Mouse (Mus musculus): ENCODE measurements around the gene Lrrn4cl. TPM values are rescaled to one million over a fixed set of nuclear protein-coding genes. Genes with fewer than 3 reads are reported as not detected.
A peak's percentile ranks its signal among the peaks of the same experiment; 100 is the strongest.
"Not testable (repeated sequence)": the region's sequence is repeated elsewhere in the genome, so short reads cannot be mapped to it uniquely, and the experiment has no call there.

Lrrn4cl gene
- total RNA-seq, 2 experiments from 2014 or later = not detected

GRCm38 (mm10) chr19:8872266-8872840 lies 21.8 kb downstream of the Lrrn4cl start:
- ATAC-seq (replicated peaks; ENCODE audit: low FRiP score, poor library complexity, severe bottlenecking) = no peak

- ATAC-seq (replicated peaks; ENCODE audit: low FRiP score, poor library complexity, severe bottlenecking) = no peak
Observed at GRCm38 (mm10) chr19:8875031-8875430, 24.5 kb downstream of the Lrrn4cl start.

DNA sequence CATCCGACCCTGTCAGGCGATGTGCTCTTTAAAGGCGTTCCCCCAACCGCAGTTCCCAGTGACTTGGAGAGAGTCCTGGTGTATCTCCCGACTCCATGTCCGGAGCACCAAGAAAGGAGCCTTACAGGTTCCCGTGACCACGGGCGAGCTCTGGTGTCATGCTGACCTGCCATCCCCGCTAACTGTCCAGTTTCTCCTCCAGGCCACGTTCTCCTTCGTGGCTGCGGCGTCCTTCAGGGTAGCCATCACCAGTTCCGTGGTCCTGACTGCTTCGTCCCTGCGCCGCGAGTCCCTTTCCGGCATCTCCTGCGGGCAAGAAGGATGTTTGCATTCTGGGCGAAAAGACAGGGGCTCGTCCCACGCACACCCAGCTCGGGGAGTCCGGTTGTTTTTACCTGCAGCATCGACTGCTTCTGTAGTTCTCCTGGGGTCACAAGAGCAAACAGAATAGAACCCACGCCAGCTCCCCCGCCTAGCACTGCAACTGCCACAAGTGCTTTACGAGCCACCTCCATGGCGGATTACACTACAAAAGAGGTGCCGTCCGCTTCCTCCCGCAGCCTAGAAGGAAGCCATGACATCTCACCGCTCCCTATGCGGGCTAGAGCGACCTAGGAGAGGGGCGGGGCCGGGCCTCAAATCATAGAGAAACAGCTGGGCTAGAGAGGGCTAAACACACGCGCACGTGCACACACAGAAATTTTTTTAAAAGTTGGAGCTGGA lies 29.9 kb downstream of the Lrrn4cl start, which contains the start of gene Uqcc3:
Gene Uqcc3 (minus strand): TSS at position 613 of the 723 bp plus-strand sequence.
- ATAC-seq (replicated peaks; ENCODE audit: low FRiP score, poor library complexity, severe bottlenecking) = peak; percentile 98

DNA sequence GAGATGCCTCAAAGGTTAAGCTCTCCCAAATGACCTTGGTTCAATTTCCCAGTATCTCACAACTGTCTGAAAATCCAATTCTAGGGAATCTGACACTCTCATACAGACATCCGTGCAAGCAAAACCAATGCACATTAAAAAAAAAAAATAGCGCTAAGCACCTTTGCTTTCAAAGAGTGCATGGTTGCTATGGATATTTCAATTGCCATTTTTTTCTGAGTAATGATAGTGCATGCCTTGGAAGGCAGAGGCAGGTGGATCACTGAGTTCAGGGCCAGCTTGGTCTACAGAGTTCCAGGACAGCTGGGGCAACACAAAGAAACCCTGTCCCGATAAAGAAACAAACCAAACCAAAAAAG lies 30.4 kb downstream of the Lrrn4cl start:
- no peak for ATAC-seq (replicated peaks; ENCODE audit: low FRiP score, poor library complexity, severe bottlenecking)

DNA sequence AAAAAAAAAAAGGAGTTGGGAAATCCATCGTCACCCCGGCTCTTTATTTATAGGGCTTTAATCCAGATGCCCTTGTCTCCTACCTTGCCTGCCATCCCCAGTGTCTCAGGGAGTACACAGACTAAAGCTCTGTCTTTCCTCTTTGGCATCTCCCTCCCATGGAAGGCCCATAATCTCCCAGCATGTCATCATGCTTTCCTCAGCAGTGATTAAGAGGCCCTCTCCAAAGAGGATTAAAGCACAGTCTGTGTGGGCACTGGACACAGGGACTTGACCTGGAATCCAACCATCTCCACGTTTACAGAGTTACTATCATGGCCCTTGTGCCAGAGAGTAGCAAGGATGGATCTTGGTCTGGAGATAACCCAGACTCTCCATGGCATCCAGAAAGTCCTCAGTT lies 33.0 kb downstream of the Lrrn4cl start, which contains the start of the genes Lbhd1 and Gm49403:
Gene Lbhd1 (plus strand): TSS at position 117 of the 400 bp plus-strand sequence.
Gene Gm49403 (plus strand): TSS at position 315 of the 400 bp plus-strand sequence.
- no peak for ATAC-seq (replicated peaks; ENCODE audit: low FRiP score, poor library complexity, severe bottlenecking)

DNA sequence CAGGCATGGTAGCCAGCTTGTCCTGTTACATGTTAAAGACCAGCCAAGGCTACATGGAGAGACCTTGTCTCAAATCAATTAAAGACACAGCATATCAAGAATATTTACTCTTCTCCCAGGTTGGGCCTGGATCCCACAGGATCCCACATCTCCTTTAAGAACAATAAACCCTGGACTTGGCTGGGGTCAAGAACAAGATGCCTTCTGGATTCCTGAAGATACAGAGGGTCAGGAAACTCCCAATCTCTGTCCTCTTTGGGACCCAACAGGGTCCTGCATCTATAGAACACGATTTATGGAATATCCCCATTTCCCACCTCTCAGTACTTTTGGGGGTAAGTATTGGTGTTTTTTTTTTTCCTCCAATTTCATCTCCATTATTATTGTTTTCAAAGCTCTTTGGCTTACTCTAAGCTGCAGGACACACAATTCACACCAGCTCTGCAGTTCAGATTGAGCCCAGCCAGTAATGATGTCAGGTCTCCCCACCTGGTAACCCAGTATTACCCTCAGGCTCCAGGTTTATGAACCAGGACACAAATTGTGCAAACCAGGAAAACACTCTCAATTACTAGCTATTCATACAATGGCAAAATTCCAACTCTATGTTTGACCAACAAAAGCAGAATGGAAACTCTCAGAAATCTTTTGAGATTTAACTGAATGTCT lies 36.5 kb downstream of the Lrrn4cl start:
- no peak for ATAC-seq (replicated peaks; ENCODE audit: low FRiP score, poor library complexity, severe bottlenecking)

DNA sequence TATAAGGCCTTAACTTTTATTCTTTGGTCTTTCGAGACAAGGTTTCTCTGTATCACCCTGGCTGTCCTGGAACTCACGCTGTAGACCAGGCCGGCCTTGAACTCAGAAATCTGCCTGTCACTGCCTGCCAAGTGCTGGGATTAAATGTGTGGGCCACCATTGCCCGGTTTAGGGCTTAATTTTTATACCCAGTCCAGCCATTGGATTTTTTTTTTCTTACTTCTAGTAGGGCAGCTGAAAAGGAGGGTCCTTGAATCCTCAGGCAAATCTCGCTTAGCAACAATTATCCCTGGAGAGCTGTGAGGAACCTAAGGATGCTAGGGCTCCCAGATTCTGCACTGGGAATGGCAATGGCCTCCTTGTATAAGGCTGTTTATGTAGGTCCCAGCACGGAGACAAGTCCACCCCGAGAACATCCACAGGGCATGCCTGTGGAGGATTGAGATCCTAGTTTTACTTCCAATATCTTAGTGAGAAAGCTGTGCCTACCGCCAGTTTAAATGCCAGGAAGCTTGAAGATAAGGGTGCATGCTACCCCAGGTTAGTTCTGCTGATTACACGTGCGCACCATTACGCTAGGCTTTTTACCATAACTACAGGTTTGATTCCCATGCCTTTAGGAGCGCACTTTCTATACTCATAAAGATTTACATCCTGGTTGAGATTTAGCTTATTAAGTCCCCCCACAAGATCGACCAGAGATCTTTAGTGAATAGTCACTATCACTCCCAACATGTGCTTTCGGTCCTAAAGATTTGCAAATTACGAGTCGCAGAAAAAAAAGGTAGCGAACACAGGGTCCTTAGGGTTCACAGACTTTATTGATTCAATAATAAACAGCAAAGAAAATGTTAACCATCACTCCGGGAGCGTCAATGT lies 37.3 kb downstream of the Lrrn4cl start:
- 0 out of 2 replicates have a peak, but pooled peaks have one; percentile 27 for ATAC-seq (replicated peaks; ENCODE audit: low FRiP score, poor library complexity, severe bottlenecking)

GRCm38 (mm10) chr19:8888511-8889385 lies 38.2 kb downstream of the Lrrn4cl start, which contains the start of the genes 1810009A15Rik and Gm49416:
TSS of gene 1810009A15Rik (plus strand) at chr19:8888853.
TSS of gene Gm49416 (plus strand) at chr19:8888926.
- peak; percentile 93 for ATAC-seq (replicated peaks; ENCODE audit: low FRiP score, poor library complexity, severe bottlenecking)

GRCm38 (mm10) chr19:8892829-8893766 lies 42.5 kb downstream of the Lrrn4cl start, which contains the start of gene Ints5:
TSS of gene Ints5 (plus strand) at chr19:8893005.
- ATAC-seq (replicated peaks; ENCODE audit: low FRiP score, poor library complexity, severe bottlenecking) = peak; percentile 71

GRCm38 (mm10) chr19:8895397-8895960 lies 44.9 kb downstream of the Lrrn4cl start:
- no peak for ATAC-seq (replicated peaks; ENCODE audit: low FRiP score, poor library complexity, severe bottlenecking)

GRCm38 (mm10) chr19:8896231-8896630 lies 45.7 kb downstream of the Lrrn4cl start:
- ATAC-seq (replicated peaks; ENCODE audit: low FRiP score, poor library complexity, severe bottlenecking) = not testable (repeated sequence)

- peak; percentile 47 for ATAC-seq (replicated peaks; ENCODE audit: low FRiP score, poor library complexity, severe bottlenecking)
Observed at GRCm38 (mm10) chr19:8897211-8897864, 46.8 kb downstream of the Lrrn4cl start.

- ATAC-seq (replicated peaks; ENCODE audit: low FRiP score, poor library complexity, severe bottlenecking) = peak; percentile 95
Observed at GRCm38 (mm10) chr19:8897865-8898495, 47.4 kb downstream of the Lrrn4cl start, which contains the start of gene Ganab. TSS of gene Ganab (plus strand) at chr19:8898071.

DNA sequence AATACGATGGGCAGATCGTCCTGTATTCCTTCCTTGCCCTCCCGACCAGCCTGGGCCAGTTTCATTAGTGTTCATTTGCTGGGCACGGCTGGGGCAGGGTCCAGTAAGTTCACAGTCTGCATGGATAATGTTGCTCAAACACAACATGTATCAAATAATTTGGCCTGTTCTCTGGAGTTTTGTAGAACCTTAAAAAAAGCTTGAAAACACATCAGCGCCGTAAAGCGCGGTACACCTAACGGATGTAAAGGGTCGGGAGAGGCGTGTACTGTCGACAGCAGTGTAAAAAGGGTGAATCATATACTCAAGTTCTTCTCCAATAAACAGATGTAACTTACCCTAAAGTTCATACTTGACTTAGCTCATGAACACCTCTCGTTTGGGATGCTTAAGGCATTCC lies 48.0 kb downstream of the Lrrn4cl start:
- peak; percentile 40 for ATAC-seq (replicated peaks; ENCODE audit: low FRiP score, poor library complexity, severe bottlenecking)

- no peak for ATAC-seq (replicated peaks; ENCODE audit: low FRiP score, poor library complexity, severe bottlenecking)
Observed at GRCm38 (mm10) chr19:8899079-8899478, 48.5 kb downstream of the Lrrn4cl start.

- ATAC-seq (replicated peaks; ENCODE audit: low FRiP score, poor library complexity, severe bottlenecking) = no peak
Observed at GRCm38 (mm10) chr19:8903412-8903811, 52.8 kb downstream of the Lrrn4cl start.

Data from erythroblast, adult 5-6 weeks (primary cell).